Comparison of ENCODE assay signal across 19 mouse cellular contexts in the genomic region with DNA sequence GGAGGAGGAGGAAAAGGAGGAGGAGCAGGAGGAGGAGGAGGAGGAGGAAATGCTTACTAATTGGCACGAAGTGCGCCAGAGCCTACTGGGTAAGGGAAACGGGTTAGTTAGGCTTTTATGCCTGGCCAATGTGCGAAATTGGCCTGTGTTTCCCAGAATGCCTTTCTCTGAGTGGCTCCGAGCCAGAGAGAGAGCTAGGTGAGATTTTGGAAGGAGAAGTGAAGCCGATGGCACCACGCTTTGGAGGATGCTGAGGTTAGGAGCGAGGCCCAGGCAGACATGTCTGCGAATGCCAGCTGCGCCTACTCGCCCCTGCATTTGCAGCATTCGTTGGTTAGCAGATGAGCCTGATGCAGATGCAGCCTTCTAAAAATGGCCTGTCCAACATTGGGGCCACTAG. TPM values are rescaled to one million over a fixed set of nuclear protein-coding genes. Genes with fewer than 3 reads are reported as not detected.
DNase-seq lines count a peak whose midpoint lies in the region; ATAC-seq lines count a peak whose summit lies in the region.
"Had no signal": no experiment of that assay in that cellular context is flagged by ENCODE, and none has a peak within 500 bp of the region (broad histone marks: within the 10 kb centered on the region; RNA-seq: fewer than 3 reads in every experiment).

No protein-coding gene starts in this region.

- H3K9ac ChIP-seq in hindbrain, embryonic 15.5 days, result no peak overlapping the region
- no peak overlapping the region for H3K9ac ChIP-seq in hindbrain, embryonic 13.5 days
- H3K9ac ChIP-seq: embryonic facial prominence, embryonic 15.5 days; liver, postnatal 0 days had no signal

- no peak overlapping the region for H3K4me3 ChIP-seq in hindbrain, embryonic 15.5 days
- H3K4me3 ChIP-seq in hindbrain, embryonic 13.5 days, result no peak overlapping the region
- H3K4me3 ChIP-seq: embryonic facial prominence, embryonic 15.5 days; gastrocnemius, adult 2 months had no signal

- peak; percentile 76 for DNase-seq in brain, adult 2 months (ENCODE audit: low read depth, low spot score)
- DNase-seq in cerebellum, postnatal 14 days, result peak; percentile 73 to 78
- DNase-seq in left cerebral cortex, postnatal 14 days (ENCODE audit: low spot score in 2 of 2), result peak; percentile 39 to 40
- DNase-seq in urinary bladder, adult 18-20 months (ENCODE audit: low spot score in 2 of 2), result no peak
- DNase-seq in heart, adult 8-10 months (ENCODE audit: low spot score), result no peak
- DNase-seq in thymus, adult 18-20 months, result no peak
- DNase-seq: adrenal gland, adult 8-10 months; gastrocnemius, adult 2 months; kidney, adult 18-20 months; liver, postnatal 0 days had no signal

- ATAC-seq in hindbrain, embryonic 15.5 days (ENCODE audit: low FRiP score, low read depth), result 0 out of 2 replicates have a peak, but pooled peaks have one; percentile 46
- ATAC-seq in hindbrain, embryonic 13.5 days (ENCODE audit: low FRiP score), result no peak
- ATAC-seq: CD4-positive, CD25-positive, alpha-beta regulatory T cell, adult 4 months; liver, postnatal 0 days; Patski had no signal

- H3K4me2 ChIP-seq in hindbrain, embryonic 15.5 days, result no peak overlapping the region
- H3K4me2 ChIP-seq in hindbrain, embryonic 13.5 days, result no peak overlapping the region
- H3K4me2 ChIP-seq: embryonic facial prominence, embryonic 15.5 days; heart, embryonic 11.5 days had no signal

- intact Hi-C loops in left cerebral cortex, postnatal 14 days (cut with DNase I), result no loop called here

- 0 out of 2 replicates have a peak, but pooled peaks cover 1% of the 10 kb centered on the region for H3K36me3 ChIP-seq in hindbrain, embryonic 15.5 days
- H3K36me3 ChIP-seq in hindbrain, embryonic 13.5 days, result no peaks in the 10 kb centered on the region

- H3K27me3 ChIP-seq in hindbrain, embryonic 15.5 days, result no peaks in the 10 kb centered on the region
- H3K27me3 ChIP-seq in hindbrain, embryonic 13.5 days, result no peaks in the 10 kb centered on the region
- H3K27me3 ChIP-seq: embryonic facial prominence, embryonic 15.5 days; Patski had no signal

- 82% methylated on average over 12 of the region's 12 CpGs for WGBS in hindbrain, embryonic 15.5 days
- WGBS in hindbrain, embryonic 13.5 days, result 80% methylated on average over 12 of the region's 12 CpGs

- no peaks in the 10 kb centered on the region for H3K4me1 ChIP-seq in hindbrain, embryonic 15.5 days (replicated peaks)
- H3K4me1 ChIP-seq in hindbrain, embryonic 13.5 days (replicated peaks), result peaks cover 6% of the 10 kb centered on the region; the same call in 1 of the 2 replicates
- H3K4me1 ChIP-seq: embryonic facial prominence, embryonic 15.5 days had no signal

- H3K27ac ChIP-seq in hindbrain, embryonic 15.5 days (replicated peaks), result no peak overlapping the region
- no peak overlapping the region for H3K27ac ChIP-seq in hindbrain, embryonic 13.5 days
- H3K27ac ChIP-seq: embryonic facial prominence, embryonic 15.5 days; gastrocnemius, adult 2 months had no signal

- no peaks in the 10 kb centered on the region for H3K9me3 ChIP-seq in hindbrain, embryonic 15.5 days
- no peaks in the 10 kb centered on the region for H3K9me3 ChIP-seq in hindbrain, embryonic 13.5 days
- H3K9me3 ChIP-seq: embryonic facial prominence, embryonic 15.5 days had no signal

RNA-seq across cellular contexts. Expression of a gene that starts 18.2 kb away (rescaled TPM):
- polyA plus RNA-seq in hindbrain, embryonic 15.5 days (2015; fragmentation: Nextera tagmentation; extraction: Ambion mirVana), result 0.18 and 0.40 TPM in 2 replicates
- 0.21 and 0.25 TPM in 2 replicates for polyA plus RNA-seq in hindbrain, embryonic 13.5 days (2015; fragmentation: Nextera tagmentation; extraction: Ambion mirVana)
- under 1 TPM in 1 of 2 experiments, not detected in 1; 0.20 TPM for total RNA-seq in left cerebral cortex, postnatal 14 days (2021)
- total RNA-seq in heart, adult 8-10 months (2022), result under 1 TPM in 1 of 4 experiments, not detected in 3; 0.31 TPM

RNA-seq across cellular contexts. Expression of a gene that starts 56.3 kb away (rescaled TPM):
- not detected in 2 replicates for polyA plus RNA-seq in hindbrain, embryonic 15.5 days (2015; fragmentation: Nextera tagmentation; extraction: Ambion mirVana)
- polyA plus RNA-seq in hindbrain, embryonic 13.5 days (2015; fragmentation: Nextera tagmentation; extraction: Ambion mirVana), result not detected in 2 replicates
- not detected for total RNA-seq in left cerebral cortex, postnatal 14 days (2021)
- total RNA-seq in heart, adult 8-10 months (2022), result not detected
- total RNA-seq: adrenal gland, adult 8-10 months; gastrocnemius, adult 2 months; hematopoietic stem cell, adult 5-6 weeks; megakaryocyte, adult 5-6 weeks had no signal
- polyA plus RNA-seq: CD4-positive, CD25-positive, alpha-beta regulatory T cell, adult 4 months; limb, embryonic 11.5 days; Patski had no signal

Comparison
In these comparisons a context has a peak if more than half of its experiments do, and no peak if none do; other contexts are left out.
1. DNase-seq: peak in brain, adult 2 months (single experiment), cerebellum, postnatal 14 days (2 of 2) and left cerebral cortex, postnatal 14 days (2 of 2); none in urinary bladder, adult 18-20 months (0 of 2), heart, adult 8-10 months (single experiment) and thymus, adult 18-20 months (0 of 2).